Mouse (Mus musculus): ENCODE measurements at regions not wholly inside any gene's neighbourhood (a gene's known extent, or its start where the extent isn't known, plus 50 kb on each side); places are given as distances from the start of the nearest gene placed in this dataset.

- TF ChIP-seq EP300 (IDR thresholded peaks at IDR 0.05; ENCODE audit: insufficient read depth, low read depth, low read length) (no peak), CTCF (IDR thresholded peaks at IDR 0.05; ENCODE audit: low read depth, low read length) (no peak), POLR2A (IDR thresholded peaks at IDR 0.05; ENCODE audit: insufficient read depth, low read length) (no peak)
- Histone ChIP-seq H3K4me3 (ENCODE audit: low read depth, low read length) (no peak overlapping the region), H3K36me3 (ENCODE audit: control insufficient read depth, insufficient read depth, low read length, poor library complexity, severe bottlenecking) (no peaks in the 10 kb centered on the region), H3K4me1 (ENCODE audit: control insufficient read depth, insufficient read depth, low read length) (no peaks in the 10 kb centered on the region), H3K27me3 (ENCODE audit: control insufficient read depth, insufficient read depth, low read length, poor library complexity, severe bottlenecking) (no peaks in the 10 kb centered on the region), H3K9me3 (replicated peaks; ENCODE audit: control insufficient read depth, insufficient read depth, low read length, poor library complexity, severe bottlenecking) (peaks cover 20% of the 10 kb centered on the region), H3K27ac (ENCODE audit: insufficient read depth, low read length) (no peak overlapping the region), H3K9ac (ENCODE audit: low read depth, poor library complexity, severe bottlenecking) (no peak overlapping the region)
Observed at GRCm38 (mm10) chr1:76585921-76586320, 929.0 kb downstream of the Epha4 start.

- Histone ChIP-seq H3K4me3 (ENCODE audit: low read depth, low read length) (no peak overlapping the region), H3K36me3 (ENCODE audit: control insufficient read depth, insufficient read depth, low read length, poor library complexity, severe bottlenecking) (no peaks in the 10 kb centered on the region), H3K9ac (ENCODE audit: low read depth, poor library complexity, severe bottlenecking) (no peak overlapping the region), H3K27me3 (ENCODE audit: control insufficient read depth, insufficient read depth, low read length, poor library complexity, severe bottlenecking) (no peaks in the 10 kb centered on the region), H3K4me1 (ENCODE audit: control insufficient read depth, insufficient read depth, low read length) (no peaks in the 10 kb centered on the region), H3K9me3 (replicated peaks; ENCODE audit: control insufficient read depth, insufficient read depth, low read length, poor library complexity, severe bottlenecking) (no peaks in the 10 kb centered on the region), H3K27ac (ENCODE audit: insufficient read depth, low read length) (no peak overlapping the region)
- TF ChIP-seq POLR2A (IDR thresholded peaks at IDR 0.05; ENCODE audit: insufficient read depth, low read length): no peak
- TF ChIP-seq EP300 (IDR thresholded peaks at IDR 0.05; ENCODE audit: insufficient read depth, low read depth, low read length): no peak
- TF ChIP-seq CTCF (IDR thresholded peaks at IDR 0.05; ENCODE audit: low read depth, low read length): no peak
Observed at GRCm38 (mm10) chr1:76625831-76626230, 889.1 kb downstream of the Epha4 start.

GRCm38 (mm10) chr1:76629861-76630260 lies 885.0 kb downstream of the Epha4 start:
- no peaks in the 10 kb centered on the region for H3K27me3 ChIP-seq (ENCODE audit: control insufficient read depth, insufficient read depth, low read length, poor library complexity, severe bottlenecking)
- H3K36me3 ChIP-seq (ENCODE audit: control insufficient read depth, insufficient read depth, low read length, poor library complexity, severe bottlenecking): no peaks in the 10 kb centered on the region
- no peak for TF ChIP-seq EP300 (IDR thresholded peaks at IDR 0.05; ENCODE audit: insufficient read depth, low read depth, low read length)
- no peak for TF ChIP-seq CTCF (IDR thresholded peaks at IDR 0.05; ENCODE audit: low read depth, low read length)
- no peak for TF ChIP-seq POLR2A (IDR thresholded peaks at IDR 0.05; ENCODE audit: insufficient read depth, low read length)
- H3K9me3 ChIP-seq (replicated peaks; ENCODE audit: control insufficient read depth, insufficient read depth, low read length, poor library complexity, severe bottlenecking): no peaks in the 10 kb centered on the region
- no peak overlapping the region for H3K27ac ChIP-seq (ENCODE audit: insufficient read depth, low read length)
- H3K4me3 ChIP-seq (ENCODE audit: low read depth, low read length): no peak overlapping the region
- H3K4me1 ChIP-seq (ENCODE audit: control insufficient read depth, insufficient read depth, low read length): no peaks in the 10 kb centered on the region
- no peak overlapping the region for H3K9ac ChIP-seq (ENCODE audit: low read depth, poor library complexity, severe bottlenecking)

- Histone ChIP-seq H3K27ac (ENCODE audit: insufficient read depth, low read length) (no peak overlapping the region), H3K9ac (ENCODE audit: low read depth, poor library complexity, severe bottlenecking) (no peak overlapping the region), H3K4me3 (ENCODE audit: low read depth, low read length) (no peak overlapping the region), H3K9me3 (replicated peaks; ENCODE audit: control insufficient read depth, insufficient read depth, low read length, poor library complexity, severe bottlenecking) (no peaks in the 10 kb centered on the region), H3K36me3 (ENCODE audit: control insufficient read depth, insufficient read depth, low read length, poor library complexity, severe bottlenecking) (no peaks in the 10 kb centered on the region), H3K4me1 (ENCODE audit: control insufficient read depth, insufficient read depth, low read length) (no peaks in the 10 kb centered on the region), H3K27me3 (ENCODE audit: control insufficient read depth, insufficient read depth, low read length, poor library complexity, severe bottlenecking) (no peaks in the 10 kb centered on the region)
- TF ChIP-seq POLR2A (IDR thresholded peaks at IDR 0.05; ENCODE audit: insufficient read depth, low read length): no peak
- no peak for TF ChIP-seq CTCF (IDR thresholded peaks at IDR 0.05; ENCODE audit: low read depth, low read length)
- no peak for TF ChIP-seq EP300 (IDR thresholded peaks at IDR 0.05; ENCODE audit: insufficient read depth, low read depth, low read length)
Observed at GRCm38 (mm10) chr1:76634071-76634470, 880.8 kb downstream of the Epha4 start.

- Histone ChIP-seq H3K36me3 (ENCODE audit: control insufficient read depth, insufficient read depth, low read length, poor library complexity, severe bottlenecking) (no peaks in the 10 kb centered on the region), H3K9me3 (replicated peaks; ENCODE audit: control insufficient read depth, insufficient read depth, low read length, poor library complexity, severe bottlenecking) (no peaks in the 10 kb centered on the region), H3K27ac (ENCODE audit: insufficient read depth, low read length) (no peak overlapping the region), H3K4me1 (ENCODE audit: control insufficient read depth, insufficient read depth, low read length) (no peaks in the 10 kb centered on the region), H3K4me3 (ENCODE audit: low read depth, low read length) (no peak overlapping the region), H3K27me3 (ENCODE audit: control insufficient read depth, insufficient read depth, low read length, poor library complexity, severe bottlenecking) (no peaks in the 10 kb centered on the region), H3K9ac (ENCODE audit: low read depth, poor library complexity, severe bottlenecking) (no peak overlapping the region)
- TF ChIP-seq CTCF (IDR thresholded peaks at IDR 0.05; ENCODE audit: low read depth, low read length) (no peak), EP300 (IDR thresholded peaks at IDR 0.05; ENCODE audit: insufficient read depth, low read depth, low read length) (no peak), POLR2A (IDR thresholded peaks at IDR 0.05; ENCODE audit: insufficient read depth, low read length) (no peak)
Observed at GRCm38 (mm10) chr1:76637268-76638009, 877.4 kb downstream of the Epha4 start.

GRCm38 (mm10) chr1:76638010-76638400 lies 876.9 kb downstream of the Epha4 start:
- Histone ChIP-seq H3K4me1 (ENCODE audit: control insufficient read depth, insufficient read depth, low read length) (no peaks in the 10 kb centered on the region), H3K9ac (ENCODE audit: low read depth, poor library complexity, severe bottlenecking) (no peak overlapping the region), H3K27me3 (ENCODE audit: control insufficient read depth, insufficient read depth, low read length, poor library complexity, severe bottlenecking) (no peaks in the 10 kb centered on the region), H3K4me3 (ENCODE audit: low read depth, low read length) (no peak overlapping the region), H3K36me3 (ENCODE audit: control insufficient read depth, insufficient read depth, low read length, poor library complexity, severe bottlenecking) (no peaks in the 10 kb centered on the region), H3K27ac (ENCODE audit: insufficient read depth, low read length) (no peak overlapping the region), H3K9me3 (replicated peaks; ENCODE audit: control insufficient read depth, insufficient read depth, low read length, poor library complexity, severe bottlenecking) (no peaks in the 10 kb centered on the region)
- TF ChIP-seq POLR2A (IDR thresholded peaks at IDR 0.05; ENCODE audit: insufficient read depth, low read length) (no peak), EP300 (IDR thresholded peaks at IDR 0.05; ENCODE audit: insufficient read depth, low read depth, low read length) (no peak), CTCF (IDR thresholded peaks at IDR 0.05; ENCODE audit: low read depth, low read length) (no peak)
